Mouse (Mus musculus): ENCODE measurements around the gene Vti1a. TPM values are rescaled to one million over a fixed set of nuclear protein-coding genes. Genes with fewer than 3 reads are reported as not detected.

The Vti1a gene
- total and polyA plus RNA-seq, 2 experiments from 2014 or later: 28.2 to 37.6 TPM

DNA sequence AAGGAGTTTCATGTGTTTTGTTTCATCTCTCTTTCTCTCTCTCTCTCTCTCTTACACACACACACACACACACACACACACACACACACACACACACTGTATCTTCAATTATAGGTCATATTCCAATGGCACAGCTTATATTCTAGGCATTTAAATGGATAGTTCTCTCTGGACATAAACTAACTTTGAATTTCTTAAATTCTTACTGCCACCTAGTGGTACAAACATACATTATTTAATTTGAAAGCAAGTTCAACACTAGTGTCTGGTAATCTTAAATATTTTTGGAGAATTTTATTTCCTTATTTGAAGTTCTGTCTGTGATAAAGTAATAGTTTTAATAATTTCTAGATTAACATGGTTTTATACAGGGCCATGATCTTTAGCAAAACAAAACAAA, 11.1 kb upstream of the Vti1a start:
- H3K9me3 ChIP-seq (ENCODE audit: low read length): no peaks in the 10 kb centered on the region
- no peaks in the 10 kb centered on the region for H3K27me3 ChIP-seq (ENCODE audit: insufficient read depth, low read length)
- no peak overlapping the region for H3K4me2 ChIP-seq (ENCODE audit: low read depth, low read length)
- ATAC-seq (no peak), DNase-seq (ENCODE audit: low spot score) (peak; percentile 59)
- H3K4me3 ChIP-seq (ENCODE audit: low read length): no peak overlapping the region
- H3K27ac ChIP-seq: no peak overlapping the region
- H3K9ac ChIP-seq (replicated peaks; ENCODE audit: low read length): no peak overlapping the region
- H3K36me3 ChIP-seq (ENCODE audit: insufficient read depth, low read length): peaks cover 55% of the 10 kb centered on the region
- TF ChIP-seq CTCF (IDR thresholded peaks at IDR 0.05; ENCODE audit: low read depth): peak; percentile 58
- no peaks in the 10 kb centered on the region for H3K4me1 ChIP-seq (ENCODE audit: insufficient read depth, low read length)

DNA sequence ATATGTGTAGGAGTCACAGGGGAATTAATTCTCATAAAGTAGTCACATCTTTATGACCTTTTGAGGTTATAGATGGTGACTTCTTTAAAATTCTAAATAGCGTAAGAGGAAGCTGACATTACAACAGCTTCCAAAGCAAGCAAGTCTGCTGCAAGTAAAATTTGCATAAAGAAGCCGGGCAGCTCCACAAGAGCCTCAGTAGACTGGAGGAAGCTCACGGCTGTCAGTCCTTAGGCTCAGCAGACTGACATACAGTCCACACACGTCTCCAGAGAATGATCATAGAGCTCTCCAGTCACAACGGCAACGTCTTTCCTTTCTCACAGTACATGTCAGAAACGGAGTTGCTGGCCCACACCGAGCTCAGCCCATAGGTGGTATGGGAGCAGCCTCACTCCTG, 4.2 kb upstream of the Vti1a start:
- H3K9me3 ChIP-seq (ENCODE audit: low read length): no peaks in the 10 kb centered on the region
- ATAC-seq (no peak), DNase-seq (ENCODE audit: low spot score) (no peak)
- no peak overlapping the region for H3K4me3 ChIP-seq (ENCODE audit: low read length)
- no peak overlapping the region for H3K27ac ChIP-seq
- no peak for TF ChIP-seq CTCF (IDR thresholded peaks at IDR 0.05; ENCODE audit: low read depth)
- H3K36me3 ChIP-seq (ENCODE audit: insufficient read depth, low read length): peaks cover 28% of the 10 kb centered on the region
- H3K27me3 ChIP-seq (ENCODE audit: insufficient read depth, low read length): no peaks in the 10 kb centered on the region
- 85% methylated on average over 8 of the region's 8 CpGs for WGBS
- H3K4me2 ChIP-seq (ENCODE audit: low read depth, low read length): no peak overlapping the region
- no peak overlapping the region for H3K9ac ChIP-seq (replicated peaks; ENCODE audit: low read length)
- peaks cover 4% of the 10 kb centered on the region; the same call in 1 of the 2 replicates for H3K4me1 ChIP-seq (ENCODE audit: insufficient read depth, low read length)

DNA sequence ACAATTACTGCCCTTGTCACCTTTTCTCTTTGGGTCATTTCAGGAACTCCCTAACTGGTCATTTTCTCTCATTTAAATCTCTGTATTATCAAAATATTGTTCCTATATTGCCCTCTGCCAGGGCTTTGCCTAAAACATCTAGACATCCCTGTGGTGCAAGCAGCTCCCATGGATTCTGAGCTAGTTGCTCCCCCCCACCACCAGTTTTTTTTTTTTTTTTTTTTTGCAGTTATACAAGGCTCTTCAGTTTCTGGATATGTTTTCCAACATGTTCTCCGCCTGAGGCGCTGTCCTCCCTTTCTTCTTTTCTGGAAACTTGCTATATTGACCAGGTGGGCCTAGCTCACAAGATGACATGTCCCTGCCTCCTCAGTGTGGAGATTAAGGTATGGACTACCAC, 2.4 kb upstream of the Vti1a start:
- Histone ChIP-seq H3K4me3 (ENCODE audit: low read length) (no peak overlapping the region), H3K27me3 (ENCODE audit: insufficient read depth, low read length) (no peaks in the 10 kb centered on the region), H3K36me3 (ENCODE audit: insufficient read depth, low read length) (peaks cover 15% of the 10 kb centered on the region), H3K9ac (replicated peaks; ENCODE audit: low read length) (no peak overlapping the region), H3K4me1 (ENCODE audit: insufficient read depth, low read length) (peaks cover 4% of the 10 kb centered on the region; the same call in 1 of the 2 replicates), H3K4me2 (ENCODE audit: low read depth, low read length) (no peak overlapping the region), H3K9me3 (ENCODE audit: low read length) (no peaks in the 10 kb centered on the region), H3K27ac (no peak overlapping the region)
- DNase-seq (ENCODE audit: low spot score) (no peak), ATAC-seq (no peak)
- 93% methylated on average over 2 of the region's 2 CpGs for WGBS
- no peak for TF ChIP-seq CTCF (IDR thresholded peaks at IDR 0.05; ENCODE audit: low read depth)

DNA sequence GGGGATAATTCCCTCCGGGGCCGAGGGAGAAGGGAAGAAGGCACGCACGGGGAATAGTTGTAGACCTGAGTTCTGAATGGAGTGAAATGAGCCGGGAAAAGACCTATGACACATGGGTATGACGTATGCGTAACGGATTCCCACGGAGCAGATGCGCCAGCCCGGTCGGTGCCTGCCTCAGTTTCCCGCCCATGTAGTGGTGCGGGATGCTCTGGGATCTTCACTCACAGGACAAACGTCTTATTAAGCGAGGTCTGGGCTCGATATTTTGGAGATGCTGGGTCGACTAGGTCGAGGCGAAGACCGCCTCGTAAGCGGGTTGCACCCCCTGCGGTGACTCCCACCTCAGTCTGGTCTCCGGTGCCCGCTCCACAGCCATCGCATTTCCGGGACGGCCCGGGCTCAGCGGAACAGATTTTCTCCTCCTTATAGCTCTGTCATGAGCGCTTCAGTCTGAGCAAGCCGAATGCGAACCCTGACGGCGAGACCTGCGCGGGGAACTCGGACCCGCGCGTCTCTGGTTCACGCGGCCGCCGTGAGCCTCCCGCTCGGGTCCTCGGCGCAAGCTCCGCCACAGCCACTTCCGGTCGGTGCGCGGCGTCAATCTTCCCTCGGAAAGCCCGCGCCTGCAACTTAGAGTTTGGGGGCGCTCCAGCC, 515 bp upstream of the Vti1a start, which contains the start of gene Zdhhc6:
Zdhhc6 (minus strand) TSS at position 581 of the 657 bp plus-strand sequence.
- peak within 1 kb of the TSS; percentile 97 for H3K4me2 ChIP-seq (ENCODE audit: low read depth, low read length)
- H3K27ac ChIP-seq: peak within 1 kb of the TSS; percentile 73
- H3K4me3 ChIP-seq (ENCODE audit: low read length): peak within 1 kb of the TSS; percentile 69
- ATAC-seq (peak; percentile 87), DNase-seq (ENCODE audit: low spot score) (peak; percentile 87)
- no peak for TF ChIP-seq CTCF (IDR thresholded peaks at IDR 0.05; ENCODE audit: low read depth)
- WGBS: under 1% methylated on average over 59 of the region's 60 CpGs
- H3K9ac ChIP-seq (replicated peaks; ENCODE audit: low read length): peak within 1 kb of the TSS; percentile 81
- H3K27me3 ChIP-seq (ENCODE audit: insufficient read depth, low read length): no peaks in the 10 kb centered on the region
- H3K36me3 ChIP-seq (ENCODE audit: insufficient read depth, low read length): peaks cover under 1% of the 10 kb centered on the region
- peaks cover 4% of the 10 kb centered on the region; the same call in 1 of the 2 replicates for H3K4me1 ChIP-seq (ENCODE audit: insufficient read depth, low read length)
- H3K9me3 ChIP-seq (ENCODE audit: low read length): no peaks in the 10 kb centered on the region

DNA sequence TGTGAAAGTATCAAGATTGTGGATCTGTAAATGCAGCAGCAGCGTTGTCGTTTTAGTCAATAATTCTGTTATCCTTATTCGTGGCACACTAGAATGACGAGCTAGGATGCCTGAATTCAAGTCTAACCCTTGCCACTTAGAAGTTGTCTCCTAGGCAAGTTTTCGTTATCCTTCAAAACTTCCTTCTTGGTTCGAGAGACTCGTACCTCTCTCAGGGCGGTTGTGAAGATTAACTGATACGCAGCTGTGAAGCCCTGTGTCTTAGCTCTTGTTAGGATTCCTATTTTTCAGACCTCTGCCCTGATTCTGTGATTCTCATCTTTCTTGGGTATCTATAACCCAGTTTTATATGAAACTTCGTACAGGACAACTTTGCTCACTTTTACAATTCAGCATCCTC, 806 bp downstream of the Vti1a start:
- Histone ChIP-seq H3K27ac (no peak overlapping the region), H3K27me3 (ENCODE audit: insufficient read depth, low read length) (no peaks in the 10 kb centered on the region), H3K9me3 (ENCODE audit: low read length) (no peaks in the 10 kb centered on the region), H3K36me3 (ENCODE audit: insufficient read depth, low read length) (no peaks in the 10 kb centered on the region; the same call in 1 of the 2 replicates), H3K4me3 (ENCODE audit: low read length) (peak overlapping the region; percentile 69), H3K4me2 (ENCODE audit: low read depth, low read length) (peak overlapping the region; percentile 97), H3K4me1 (ENCODE audit: insufficient read depth, low read length) (peaks cover 4% of the 10 kb centered on the region; the same call in 1 of the 2 replicates), H3K9ac (replicated peaks; ENCODE audit: low read length) (peak overlapping the region; percentile 81; the same call in 1 of the 2 replicates)
- WGBS: 59% methylated on average over 10 of the region's 10 CpGs
- ATAC-seq (no peak), DNase-seq (ENCODE audit: low spot score) (no peak)
- no peak for TF ChIP-seq CTCF (IDR thresholded peaks at IDR 0.05; ENCODE audit: low read depth)

DNA sequence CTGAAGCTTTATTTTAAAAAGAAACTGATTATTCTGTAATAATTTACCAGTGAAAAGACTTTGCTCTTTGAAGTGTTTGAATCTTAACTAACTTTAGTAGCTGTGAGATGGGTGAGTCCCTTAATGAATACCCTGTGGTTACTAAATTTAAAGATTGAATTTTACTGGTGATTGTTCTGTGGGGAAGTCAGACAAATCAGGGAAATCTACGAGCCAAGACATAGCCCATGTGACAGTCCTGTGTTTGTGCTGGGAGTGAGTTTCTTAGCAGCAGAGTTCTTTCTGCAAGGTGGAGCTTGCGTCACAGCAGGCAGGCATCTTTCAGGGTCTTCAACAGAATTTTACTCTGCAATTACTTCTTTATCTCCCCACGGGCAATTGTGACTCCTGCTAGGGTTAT, 2.9 kb downstream of the Vti1a start:
- Histone ChIP-seq H3K9ac (replicated peaks; ENCODE audit: low read length) (no peak overlapping the region), H3K4me1 (ENCODE audit: insufficient read depth, low read length) (peaks cover 4% of the 10 kb centered on the region; the same call in 1 of the 2 replicates), H3K4me2 (ENCODE audit: low read depth, low read length) (no peak overlapping the region), H3K36me3 (ENCODE audit: insufficient read depth, low read length) (no peaks in the 10 kb centered on the region), H3K27me3 (ENCODE audit: insufficient read depth, low read length) (no peaks in the 10 kb centered on the region), H3K27ac (no peak overlapping the region), H3K4me3 (ENCODE audit: low read length) (no peak overlapping the region), H3K9me3 (ENCODE audit: low read length) (no peaks in the 10 kb centered on the region)
- TF ChIP-seq CTCF (IDR thresholded peaks at IDR 0.05; ENCODE audit: low read depth): no peak
- WGBS: 77% methylated on average over 3 of the region's 3 CpGs
- ATAC-seq (no peak), DNase-seq (ENCODE audit: low spot score) (no peak)

DNA sequence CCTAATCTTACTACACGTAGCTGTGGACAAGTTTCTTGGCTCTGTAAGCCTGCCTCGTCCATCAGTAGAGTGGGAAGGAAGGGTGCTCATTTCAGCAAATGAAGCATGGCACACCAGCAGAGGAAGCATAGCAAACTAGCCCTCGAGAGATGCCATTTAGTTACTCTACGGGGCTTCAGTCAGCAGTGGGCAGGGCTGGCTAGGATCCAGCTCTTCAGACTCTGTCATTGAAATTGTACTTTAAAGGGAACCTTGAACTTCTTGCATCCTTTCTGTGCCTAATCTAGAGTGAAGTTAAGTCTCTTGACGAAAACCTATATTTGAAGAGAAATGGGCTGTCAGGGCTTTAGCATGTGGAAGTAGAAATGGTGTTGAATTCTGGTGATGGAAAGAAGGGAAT, 3.4 kb downstream of the Vti1a start:
- DNase-seq (ENCODE audit: low spot score) (no peak), ATAC-seq (no peak)
- Histone ChIP-seq H3K27me3 (ENCODE audit: insufficient read depth, low read length) (no peaks in the 10 kb centered on the region), H3K9me3 (ENCODE audit: low read length) (no peaks in the 10 kb centered on the region), H3K4me2 (ENCODE audit: low read depth, low read length) (no peak overlapping the region), H3K36me3 (ENCODE audit: insufficient read depth, low read length) (peaks cover 3% of the 10 kb centered on the region; the same call in 1 of the 2 replicates), H3K27ac (no peak overlapping the region), H3K4me3 (ENCODE audit: low read length) (no peak overlapping the region), H3K4me1 (ENCODE audit: insufficient read depth, low read length) (peaks cover 4% of the 10 kb centered on the region; the same call in 1 of the 2 replicates), H3K9ac (replicated peaks; ENCODE audit: low read length) (no peak overlapping the region)
- no peak for TF ChIP-seq CTCF (IDR thresholded peaks at IDR 0.05; ENCODE audit: low read depth)
- 55% methylated on average over 5 of the region's 5 CpGs for WGBS

Measured in hindbrain, postnatal 0 days (tissue).